ENCODE assay signal across 24 mouse cellular contexts in the genomic region with DNA sequence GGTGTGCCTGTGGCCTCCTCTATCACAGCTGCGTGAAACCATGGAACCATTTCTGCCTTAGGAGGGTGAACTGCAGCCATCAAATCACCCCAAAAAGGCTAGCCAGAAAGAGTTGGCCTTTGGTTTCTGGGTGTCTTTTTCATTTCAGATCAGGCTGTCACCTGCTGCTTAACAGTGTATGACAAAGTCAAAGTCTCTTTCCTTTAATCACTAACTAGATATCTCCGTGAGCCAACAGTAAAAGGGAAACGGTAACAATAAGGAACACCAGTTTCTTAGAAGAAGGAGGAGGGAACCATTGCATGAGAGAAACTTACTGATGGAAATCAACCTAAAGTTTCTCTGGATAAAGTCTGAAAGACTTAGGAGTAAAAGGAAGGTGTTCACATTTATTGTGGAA. TPM values are rescaled to one million over a fixed set of nuclear protein-coding genes. Genes with fewer than 3 reads are reported as not detected.
DNase-seq lines count a peak whose midpoint lies in the region; ATAC-seq and TF ChIP-seq lines count a peak whose summit lies in the region.
"Had no signal": no experiment of that assay in that cellular context is flagged by ENCODE, and none has a peak within 500 bp of the region (broad histone marks: within the 10 kb centered on the region; RNA-seq: fewer than 3 reads in every experiment).

No protein-coding gene starts in this region.

- H3K9ac ChIP-seq in intestine, embryonic 16.5 days (ENCODE audit: low read depth, low read length), result no peak overlapping the region
- no peak overlapping the region for H3K9ac ChIP-seq in intestine, embryonic 15.5 days
- no peak overlapping the region for H3K9ac ChIP-seq in kidney, embryonic 14.5 days (ENCODE audit: low read depth, low read length)
- H3K9ac ChIP-seq: embryonic facial prominence, embryonic 12.5 days; forebrain, embryonic 13.5 days; forebrain, embryonic 15.5 days had no signal

- no peaks in the 10 kb centered on the region for H3K9me3 ChIP-seq in intestine, embryonic 16.5 days (ENCODE audit: control insufficient read depth, low read length)
- no peaks in the 10 kb centered on the region for H3K9me3 ChIP-seq in intestine, embryonic 15.5 days
- H3K9me3 ChIP-seq in kidney, embryonic 14.5 days (ENCODE audit: control insufficient read depth, low read length), result no peaks in the 10 kb centered on the region
- H3K9me3 ChIP-seq: embryonic facial prominence, embryonic 10.5 days; embryonic facial prominence, embryonic 12.5 days; forebrain, embryonic 13.5 days; forebrain, embryonic 15.5 days; G1E had no signal

- no peaks in the 10 kb centered on the region for H3K36me3 ChIP-seq in intestine, embryonic 16.5 days (ENCODE audit: control insufficient read depth, insufficient read depth, low read length)
- no peaks in the 10 kb centered on the region for H3K36me3 ChIP-seq in intestine, embryonic 15.5 days
- no peaks in the 10 kb centered on the region for H3K36me3 ChIP-seq in kidney, embryonic 14.5 days (ENCODE audit: control insufficient read depth, insufficient read depth, low read length)
- no peaks in the 10 kb centered on the region for H3K36me3 ChIP-seq in small intestine, adult 2 months (ENCODE audit: control insufficient read depth, insufficient read depth, low read length)
- H3K36me3 ChIP-seq: embryonic facial prominence, embryonic 10.5 days; embryonic facial prominence, embryonic 12.5 days; forebrain, embryonic 15.5 days; G1E had no signal

- no peak for TF ChIP-seq CTCF in small intestine, adult 2 months (IDR thresholded peaks at IDR 0.05; ENCODE audit: extremely low read depth, insufficient read length, insufficient replicate concordance, low read depth, low read length)

- no peak overlapping the region for H3K4me3 ChIP-seq in intestine, embryonic 16.5 days (ENCODE audit: low read length)
- no peak overlapping the region for H3K4me3 ChIP-seq in intestine, embryonic 15.5 days (replicated peaks)
- no peak overlapping the region for H3K4me3 ChIP-seq in kidney, embryonic 14.5 days (ENCODE audit: low read length)
- H3K4me3 ChIP-seq in small intestine, adult 2 months (ENCODE audit: low read depth, low read length), result no peak overlapping the region
- H3K4me3 ChIP-seq: embryonic facial prominence, embryonic 10.5 days; embryonic facial prominence, embryonic 12.5 days; forebrain, embryonic 13.5 days; forebrain, embryonic 15.5 days had no signal

- WGBS in intestine, embryonic 16.5 days, result 73% methylated on average over 3 of the region's 3 CpGs
- WGBS in intestine, embryonic 15.5 days, result 70% methylated on average over 3 of the region's 3 CpGs
- 85% methylated on average over 3 of the region's 3 CpGs for WGBS in kidney, embryonic 14.5 days
- 29% methylated on average over 3 of the region's 3 CpGs for WGBS in small intestine, adult 2 months

- peaks cover 16% of the 10 kb centered on the region for H3K27me3 ChIP-seq in intestine, embryonic 16.5 days (replicated peaks; ENCODE audit: control insufficient read depth, insufficient read depth, low read length)
- peaks cover 17% of the 10 kb centered on the region for H3K27me3 ChIP-seq in intestine, embryonic 15.5 days (replicated peaks)
- H3K27me3 ChIP-seq in kidney, embryonic 14.5 days (ENCODE audit: control insufficient read depth, insufficient read depth, low read length), result peaks cover 19% of the 10 kb centered on the region
- no peaks in the 10 kb centered on the region for H3K27me3 ChIP-seq in small intestine, adult 2 months (ENCODE audit: control insufficient read depth, insufficient read depth, low read length)
- H3K27me3 ChIP-seq: CH12.LX; forebrain, embryonic 15.5 days had no signal

- peaks cover 3% of the 10 kb centered on the region; the same call in 1 of the 2 replicates for H3K4me1 ChIP-seq in intestine, embryonic 16.5 days (ENCODE audit: control insufficient read depth, insufficient read depth, low read length)
- 0 out of 2 replicates have a peak, but pooled peaks cover 2% of the 10 kb centered on the region for H3K4me1 ChIP-seq in intestine, embryonic 15.5 days (replicated peaks)
- 0 out of 2 replicates have a peak, but pooled peaks cover 3% of the 10 kb centered on the region for H3K4me1 ChIP-seq in kidney, embryonic 14.5 days (ENCODE audit: control insufficient read depth, insufficient read depth, low read length)
- H3K4me1 ChIP-seq in small intestine, adult 2 months (ENCODE audit: control insufficient read depth, insufficient read depth, insufficient read length, low read length), result peaks cover 18% of the 10 kb centered on the region; the same call in 1 of the 2 replicates

- no peak for TF ChIP-seq POLR2A in small intestine, adult 2 months (IDR thresholded peaks at IDR 0.05; ENCODE audit: low read depth, low read length)

- H3K27ac ChIP-seq in intestine, embryonic 16.5 days (ENCODE audit: low read length), result peak overlapping the region; percentile 61; the same call in 1 of the 2 replicates
- H3K27ac ChIP-seq in intestine, embryonic 15.5 days, result no peak overlapping the region
- H3K27ac ChIP-seq in kidney, embryonic 14.5 days (ENCODE audit: low read depth, low read length), result no peak overlapping the region
- peak overlapping the region; percentile 79 for H3K27ac ChIP-seq in small intestine, adult 2 months (ENCODE audit: insufficient read depth, low read depth, low read length)
- H3K27ac ChIP-seq: embryonic facial prominence, embryonic 10.5 days; embryonic facial prominence, embryonic 12.5 days; forebrain, embryonic 13.5 days; forebrain, embryonic 15.5 days had no signal

- H3K4me2 ChIP-seq in intestine, embryonic 16.5 days (ENCODE audit: low read depth, low read length), result no peak overlapping the region
- no peak overlapping the region for H3K4me2 ChIP-seq in intestine, embryonic 15.5 days (replicated peaks)
- no peak overlapping the region for H3K4me2 ChIP-seq in kidney, embryonic 14.5 days (replicated peaks; ENCODE audit: low read depth, low read length)
- H3K4me2 ChIP-seq: embryonic facial prominence, embryonic 12.5 days; forebrain, embryonic 13.5 days; forebrain, embryonic 15.5 days had no signal

- ATAC-seq in intestine, embryonic 16.5 days, result 0 out of 2 replicates have a peak, but pooled peaks have one; percentile 36
- no peak for ATAC-seq in intestine, embryonic 15.5 days
- no peak for ATAC-seq in kidney, embryonic 14.5 days (ENCODE audit: low FRiP score, low TSS enrichment)
- ATAC-seq: activated CD4-positive, CD25-positive, alpha-beta regulatory T cell, adult 4 months; CD4-positive, CD25-positive, alpha-beta regulatory T cell, adult 4 months; forebrain, embryonic 13.5 days; forebrain, embryonic 15.5 days; Patski had no signal

- DNase-seq in kidney, adult 9 months, result peak; percentile 55
- no peak for DNase-seq in frontal cortex, postnatal 10 days (ENCODE audit: low spot score in 2 of 2)
- DNase-seq: adrenal gland, adult 8-10 months; adrenal gland, postnatal 14 days; adrenal gland, postnatal 36 days; B cell, adult 2 months; cerebellum, adult 11-12 months; cerebellum, adult 2 months; cerebellum, adult 9-10 months; cerebellum, postnatal 10 days; cerebellum, postnatal 25 days had no signal

RNA-seq across cellular contexts. Expression of gene Slc1a1, which starts 2.2 kb away (rescaled TPM):
- polyA plus RNA-seq in intestine, embryonic 16.5 days (2015; fragmentation: Nextera tagmentation; extraction: Ambion mirVana), result 0.88 and 1.3 TPM in 2 replicates
- polyA plus RNA-seq in intestine, embryonic 15.5 days (2015; fragmentation: Nextera tagmentation; extraction: Ambion mirVana), result 0.74 and 0.97 TPM in 2 replicates
- polyA plus RNA-seq in kidney, embryonic 14.5 days (2014; fragmentation: Nextera tagmentation; extraction: Ambion mirVana), result 1.2 and 1.3 TPM in 2 replicates
- 4.4 and 23.4 TPM in 2 replicates for polyA plus RNA-seq in small intestine, adult 2 months (2012; rRNA removed)
- polyA plus RNA-seq: activated CD4-positive, CD25-positive, alpha-beta regulatory T cell, adult 4 months; G1E had no signal

Comparison
In these comparisons a context has a peak if more than half of its experiments do, and no peak if none do; other contexts are left out.
1. H3K27ac ChIP-seq: peak in intestine, embryonic 16.5 days (single experiment) and small intestine, adult 2 months (single experiment); none in intestine, embryonic 15.5 days (single experiment) and kidney, embryonic 14.5 days (single experiment).